Mouse (Mus musculus) cerebellum, adult 9-10 months (tissue): ENCODE results near the gene Gda.
A peak's percentile ranks its signal among the peaks of the same experiment; 100 is the strongest.

ENCODE experiments used
- DNase-seq: peaks from one replicate; pipeline ENCODE4 v3.0.0; 2022

The Gda gene

GRCm38 (mm10) chr19:21441787-21442186 lies 31.5 kb downstream of the Gda start:
- DNase-seq: no peak

DNA sequence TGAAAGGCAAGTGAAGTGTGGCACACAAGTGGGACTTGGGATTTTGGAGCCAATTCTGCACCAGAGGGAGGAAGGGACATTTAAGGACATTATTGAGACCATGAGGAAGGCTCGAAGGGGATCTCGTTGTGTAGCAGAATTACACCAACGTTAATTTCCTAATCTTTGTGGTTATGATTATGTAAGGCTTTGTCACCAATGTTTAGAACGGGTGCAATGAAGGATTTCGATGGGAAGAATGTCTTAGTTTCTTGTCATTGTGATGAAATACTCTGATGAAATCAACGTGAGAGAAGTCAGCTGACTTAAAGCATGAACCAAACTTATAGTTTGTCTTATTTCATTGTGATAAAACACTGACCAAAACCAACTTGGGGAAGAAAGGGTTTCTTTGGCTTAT lies 32.4 kb downstream of the Gda start:
- no peak for DNase-seq

DNA sequence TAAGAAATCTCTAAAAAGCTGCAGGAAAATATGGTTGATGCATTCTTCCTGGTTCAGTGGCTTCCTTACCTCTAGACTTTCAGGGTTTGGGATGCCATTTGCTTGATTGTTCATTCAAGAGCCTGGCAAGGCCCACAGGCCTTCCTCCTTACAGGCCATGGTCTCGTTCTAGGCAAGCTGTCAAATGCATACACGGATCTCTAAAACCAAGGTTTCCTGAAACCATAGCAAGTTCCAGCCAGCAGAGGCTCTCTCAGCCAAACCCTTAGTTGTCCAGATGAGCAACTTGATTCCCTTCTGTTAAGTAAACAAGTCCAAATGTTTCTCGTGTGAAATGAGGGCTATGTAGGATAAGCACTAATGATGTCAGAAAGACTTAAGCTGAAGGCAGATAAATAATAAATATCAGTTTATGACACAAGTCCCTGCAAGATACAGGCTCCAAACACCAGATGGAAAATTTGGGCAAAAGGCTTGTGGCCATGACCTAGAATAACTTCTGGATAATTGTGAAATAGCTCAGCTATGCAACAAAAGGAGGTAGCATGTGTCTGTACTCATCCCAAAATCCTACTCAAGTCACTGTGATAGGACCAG lies 34.0 kb downstream of the Gda start:
- no peak for DNase-seq

- no peak for DNase-seq
Measured at GRCm38 (mm10) chr19:21436566-21436965, 36.7 kb downstream of the Gda start.

- no peak for DNase-seq
Measured at GRCm38 (mm10) chr19:21433348-21433747, 39.9 kb downstream of the Gda start.

GRCm38 (mm10) chr19:21432879-21433278 lies 40.4 kb downstream of the Gda start:
- no peak for DNase-seq

GRCm38 (mm10) chr19:21432286-21432685 lies 41.0 kb downstream of the Gda start:
- DNase-seq: no peak

DNA sequence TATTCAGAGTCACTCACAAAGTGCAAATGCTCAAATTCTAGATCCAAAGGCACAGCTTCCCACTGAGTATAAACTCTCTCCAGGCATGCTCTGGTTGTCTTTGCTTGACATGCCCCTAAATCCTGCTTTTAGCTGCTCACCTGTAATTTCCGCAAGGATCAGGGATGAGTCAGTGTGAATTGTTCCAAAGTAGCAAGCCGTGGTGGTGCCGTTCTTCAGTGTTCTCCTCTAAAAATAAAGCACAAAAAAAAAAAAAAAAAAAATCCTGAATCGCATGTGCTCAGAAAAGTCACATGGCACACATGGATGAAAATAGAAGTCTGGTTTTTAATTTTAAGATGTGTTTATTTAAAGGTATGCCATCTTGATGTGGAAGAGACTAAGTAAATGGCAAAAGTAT lies 47.9 kb downstream of the Gda start:
- DNase-seq: no peak

- no peak for DNase-seq
Measured at GRCm38 (mm10) chr19:21423731-21424130, 49.5 kb downstream of the Gda start.

GRCm38 (mm10) chr19:21418418-21418817 lies 54.8 kb downstream of the Gda start:
- DNase-seq: no peak

GRCm38 (mm10) chr19:21415377-21415776 lies 57.9 kb downstream of the Gda start:
- DNase-seq: no peak

DNA sequence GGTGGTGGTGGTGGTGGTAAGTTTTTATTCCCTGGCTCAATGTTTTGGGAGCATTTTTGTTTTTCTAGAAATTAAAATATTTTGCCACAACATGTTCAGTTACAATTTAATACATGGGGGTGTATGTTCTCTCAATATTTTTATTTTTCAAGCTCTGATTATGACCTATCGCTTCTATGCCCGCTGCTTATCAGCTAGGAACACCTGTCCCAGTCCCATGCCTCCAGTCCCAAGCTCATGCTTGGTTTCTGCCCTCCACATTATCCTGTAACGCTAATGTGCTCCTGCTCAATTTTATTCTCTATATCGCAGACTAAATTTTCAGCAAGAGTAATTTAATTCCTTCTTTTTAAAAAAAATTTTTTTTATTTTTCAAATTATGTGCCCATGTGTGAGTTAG lies 64.1 kb downstream of the Gda start:
- no peak for DNase-seq

GRCm38 (mm10) chr19:21407363-21407762 lies 65.9 kb downstream of the Gda start:
- no peak for DNase-seq

DNA sequence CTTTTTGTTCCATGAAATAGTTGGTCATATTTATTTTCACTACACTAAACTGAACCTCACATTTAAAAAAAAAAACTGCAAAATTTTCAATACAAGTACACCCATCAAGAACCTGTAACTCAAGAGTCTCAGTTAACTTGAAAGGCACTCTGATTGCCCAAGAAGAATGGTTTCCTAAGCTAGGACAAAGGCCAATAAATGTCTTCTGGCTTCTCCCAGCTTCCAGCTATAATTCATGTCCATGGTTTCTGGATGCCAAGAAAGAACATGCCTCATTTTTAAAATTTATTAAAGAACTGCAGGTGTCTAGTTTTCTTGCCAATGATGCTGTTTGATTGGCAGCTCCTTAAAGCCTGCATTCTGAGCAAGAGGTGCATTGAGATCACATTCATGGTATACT lies 75.3 kb downstream of the Gda start:
- DNase-seq: no peak

- no peak for DNase-seq
Measured at GRCm38 (mm10) chr19:21396364-21396763, 76.9 kb downstream of the Gda start.

DNA sequence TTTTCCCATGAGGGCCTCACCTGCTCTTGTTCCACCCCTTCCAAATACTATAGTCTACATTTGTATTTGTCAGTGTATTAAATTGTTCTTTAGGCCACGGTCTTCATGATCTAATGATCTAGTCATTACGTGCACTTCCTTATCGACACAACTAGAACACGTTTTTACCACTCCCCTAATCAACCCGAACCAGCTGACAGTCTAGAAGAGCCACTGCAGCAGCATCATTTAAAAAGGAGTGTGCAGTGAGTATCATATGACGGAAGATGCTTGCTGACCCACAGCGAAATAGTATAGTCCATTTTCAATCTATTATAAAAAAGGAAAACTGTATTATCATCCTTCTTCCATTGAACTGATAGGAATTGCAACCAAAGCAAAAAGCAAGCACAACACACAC lies 82.3 kb downstream of the Gda start:
- DNase-seq: no peak

- DNase-seq: no peak
Measured at GRCm38 (mm10) chr19:21386842-21387241, 86.4 kb downstream of the Gda start.

DNA sequence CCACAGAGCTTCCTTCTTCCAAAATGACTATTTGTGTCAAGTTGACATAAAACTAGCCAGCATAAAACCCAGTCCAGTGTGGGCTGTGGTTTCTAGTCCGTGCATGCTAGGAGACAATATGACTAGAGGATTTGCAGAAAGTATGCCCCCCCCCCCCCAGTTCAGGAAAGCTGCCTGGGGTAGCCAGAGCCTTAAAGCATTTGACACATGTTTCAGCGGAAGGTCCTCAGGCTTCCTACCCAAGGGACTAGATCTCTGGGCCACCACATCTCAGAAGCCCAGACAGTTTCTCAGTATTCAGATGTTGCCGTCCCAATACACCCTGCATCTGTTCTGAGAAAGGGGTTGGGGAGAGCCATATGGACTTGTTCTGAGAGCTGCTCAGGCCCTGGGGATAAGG lies 89.0 kb downstream of the Gda start:
- no peak for DNase-seq

DNA sequence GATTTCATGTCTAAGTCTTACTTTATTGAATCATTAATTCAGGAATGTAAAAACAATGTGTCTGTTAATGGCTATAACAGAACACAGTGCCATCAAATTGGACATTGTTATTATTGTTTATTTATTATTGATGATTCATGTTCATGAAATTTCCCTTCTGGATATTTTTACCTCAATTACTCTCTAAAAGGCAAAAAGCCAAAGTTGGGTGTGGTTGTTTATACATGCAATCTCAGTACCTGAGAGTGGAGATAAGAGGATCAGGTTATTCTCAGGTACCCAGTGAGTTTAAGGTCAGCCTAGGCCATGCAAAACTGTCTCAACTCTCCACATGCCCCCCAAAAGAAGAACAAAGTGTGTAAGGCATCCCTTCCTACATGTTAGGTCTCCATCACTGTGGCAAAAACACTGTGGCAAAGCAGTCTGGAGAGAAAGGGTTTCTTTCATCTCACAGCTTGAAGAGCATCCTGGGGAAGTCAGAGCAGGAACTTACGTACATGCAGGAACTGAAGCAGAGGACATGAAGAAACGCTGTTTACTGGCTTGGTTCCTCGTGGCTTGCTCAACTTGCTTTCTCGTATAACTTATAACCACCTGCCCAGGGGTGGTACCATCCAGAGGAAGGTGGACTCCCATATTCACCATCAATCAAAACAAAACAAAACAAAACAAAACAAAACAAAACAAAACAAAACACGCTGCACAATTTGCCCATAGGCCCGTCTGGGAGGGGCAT lies 89.6 kb downstream of the Gda start:
- no peak for DNase-seq

DNA sequence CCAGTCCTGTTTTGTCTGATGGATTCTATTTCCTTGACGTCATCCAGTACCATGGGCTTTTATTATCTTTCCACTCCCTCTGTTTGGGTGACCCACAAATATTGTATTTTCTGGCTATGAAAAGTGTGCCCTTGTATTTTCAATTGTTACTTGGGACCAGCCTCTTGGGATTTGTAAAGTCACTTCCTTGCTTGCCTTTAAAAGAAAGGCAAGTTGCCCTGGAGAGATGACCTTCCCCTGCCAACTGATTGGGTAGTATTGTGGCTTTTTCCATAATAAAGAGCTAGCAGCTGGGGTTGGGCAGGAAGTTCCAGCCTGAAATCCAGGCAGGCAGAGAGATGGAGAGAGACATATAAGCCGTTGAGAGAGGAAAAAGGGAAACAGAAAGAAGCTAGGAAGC lies 91.5 kb downstream of the Gda start:
- no peak for DNase-seq

DNA sequence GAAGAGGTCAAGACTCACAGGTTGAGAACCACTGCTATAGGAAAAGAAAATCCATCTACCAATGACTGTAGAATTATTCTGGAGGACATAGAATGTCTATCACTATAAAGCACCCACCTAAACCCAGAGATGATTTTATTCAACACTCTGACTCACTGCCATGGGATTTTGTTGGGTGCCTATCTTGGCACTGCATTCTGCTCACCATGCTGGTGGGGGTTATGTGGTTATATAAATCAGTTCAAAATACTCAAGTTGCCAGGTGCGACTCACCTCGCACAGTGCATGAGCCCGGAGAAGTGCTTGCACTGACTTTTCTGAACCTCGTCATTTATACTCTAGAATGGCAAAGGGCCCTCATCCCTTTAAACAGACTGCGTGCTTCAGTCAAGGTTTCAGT lies 94.0 kb downstream of the Gda start:
- no peak for DNase-seq

DNA sequence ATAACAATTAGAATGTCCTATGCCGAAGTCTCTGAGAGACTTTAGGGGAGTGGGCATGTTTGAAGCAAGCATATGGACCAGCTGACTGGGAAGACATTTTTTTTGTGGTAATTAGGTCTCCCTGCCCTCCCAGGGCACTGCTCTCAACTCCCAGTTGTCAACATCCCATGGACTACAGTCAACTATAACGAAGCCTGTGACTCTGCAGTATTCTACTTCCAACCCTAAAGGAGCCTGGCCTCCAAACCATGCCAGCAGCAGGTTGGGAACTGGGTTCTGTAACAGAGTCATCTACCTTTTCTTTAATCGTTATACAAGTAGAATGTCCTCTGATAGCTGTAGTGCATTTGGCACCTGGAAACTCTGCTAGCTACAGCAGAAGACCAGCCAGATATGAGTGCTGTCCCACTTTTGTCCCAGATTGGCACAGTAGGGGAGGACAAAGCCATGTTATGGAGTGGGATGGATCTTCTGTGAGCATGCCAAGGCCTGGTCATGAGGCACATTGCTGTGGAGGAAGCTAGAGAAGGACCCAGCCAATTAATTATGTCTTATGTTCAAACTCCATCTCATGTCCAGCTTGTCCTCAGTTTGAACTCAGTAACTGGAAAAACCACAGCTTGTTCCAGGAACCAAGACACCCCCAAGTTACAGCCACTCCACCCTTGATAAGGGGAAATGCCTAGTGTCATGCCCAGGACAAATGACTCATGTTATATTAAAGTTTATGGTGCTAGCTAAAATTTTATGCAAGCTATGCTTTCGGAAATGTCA lies 96.6 kb downstream of the Gda start:
- peak; percentile 47 for DNase-seq

GRCm38 (mm10) chr19:21373073-21373755 lies 100.0 kb downstream of the Gda start:
- DNase-seq: peak; percentile 46
